Mouse (Mus musculus) myocyte (in vitro differentiated cells): ENCODE data around the gene C3. TPM values are rescaled to one million over a fixed set of nuclear protein-coding genes. Genes with fewer than 3 reads are reported as not detected.

ENCODE experiments used
- H3K27me3 ChIP-seq: one replicate; pipeline ENCODE4 v1.6.1; 2011; ENCODE audit not compliant: control insufficient read depth, insufficient read depth, insufficient read length
- H3K36me3 ChIP-seq: one replicate; pipeline ENCODE4 v1.6.1; 2011; ENCODE audit not compliant: control insufficient read depth, insufficient read depth
- H3K4me2 ChIP-seq: one replicate; pipeline ENCODE4 v1.6.1; 2011; ENCODE audit warnings: low read depth, control low read depth
- H3K4me3 ChIP-seq: one replicate; pipeline ENCODE4 v1.5.1; 2011; ENCODE audit warnings: mild to moderate bottlenecking, control low read depth, moderate library complexity
- H3K79me2 ChIP-seq: one replicate; pipeline ENCODE4 v1.6.1; 2011; ENCODE audit not compliant: control insufficient read depth, insufficient read depth
- H3ac ChIP-seq: one replicate; pipeline ENCODE4 v1.6.1; 2011; ENCODE audit not compliant: control insufficient read depth, insufficient read length
- CEBPB ChIP-seq: IDR thresholded peaks from 2 replicates; pipeline ENCODE4 v1.6.1; 2011; ENCODE audit warnings: mild to moderate bottlenecking, moderate library complexity; ENCODE audit not compliant: poor library complexity, insufficient read depth, severe bottlenecking
- E2F4 ChIP-seq: IDR thresholded peaks from one replicate; pipeline ENCODE4 v1.6.1; 2011; ENCODE audit warnings: mild to moderate bottlenecking, control low read depth, moderate library complexity; ENCODE audit not compliant: insufficient read depth
- MAX ChIP-seq: IDR thresholded peaks from one replicate; pipeline ENCODE4 v1.6.1; 2011; ENCODE audit warnings: low read depth, mild to moderate bottlenecking, control low read depth
- MYOD1 ChIP-seq, 3 experiments: IDR thresholded peaks; one replicate each; pipeline ENCODE4 v1.6.1; 2011; ENCODE audit warnings: control low read depth in 2 of 3, low read depth in 2 of 3, mild to moderate bottlenecking in 2 of 3, moderate library complexity in 1 of 3; ENCODE audit not compliant: insufficient read length in 2 of 3, control insufficient read depth in 1 of 3
- MYOG ChIP-seq, 3 experiments: IDR thresholded peaks; one replicate each; pipeline ENCODE4 v1.6.1; 2011; ENCODE audit warnings: control low read depth in 2 of 3, low read depth in 2 of 3, mild to moderate bottlenecking in 2 of 3; ENCODE audit not compliant: insufficient read length in 2 of 3, control insufficient read depth in 1 of 3, insufficient read depth in 1 of 3
- POLR2A ChIP-seq: IDR thresholded peaks from one replicate; pipeline ENCODE4 v1.6.1; 2011; ENCODE audit warnings: low read depth, mild to moderate bottlenecking, control low read depth, moderate library complexity; ENCODE audit not compliant: insufficient read length
- POLR2AphosphoS2 ChIP-seq: IDR thresholded peaks from one replicate; pipeline ENCODE4 v1.6.1; 2011; ENCODE audit warnings: low read depth, control low read depth; ENCODE audit not compliant: insufficient read length
- REST ChIP-seq: IDR thresholded peaks from one replicate; pipeline ENCODE4 v1.6.1; 2011; ENCODE audit warnings: mild to moderate bottlenecking, control low read depth, moderate library complexity; ENCODE audit not compliant: insufficient read depth, insufficient read length
- SRF ChIP-seq: IDR thresholded peaks from one replicate; pipeline ENCODE4 v1.6.1; 2011; ENCODE audit warnings: low read depth; ENCODE audit not compliant: control insufficient read depth, insufficient read length
- TCF12 ChIP-seq: IDR thresholded peaks from one replicate; pipeline ENCODE4 v1.6.1; 2011; ENCODE audit warnings: mild to moderate bottlenecking, control low read depth; ENCODE audit not compliant: poor library complexity, insufficient read depth, severe bottlenecking
- TCF3 ChIP-seq: IDR thresholded peaks from one replicate; pipeline ENCODE4 v1.6.1; 2011; ENCODE audit warnings: low read depth, control low read depth; ENCODE audit not compliant: insufficient read length
- USF1 ChIP-seq: IDR thresholded peaks from one replicate; pipeline ENCODE4 v1.6.1; 2011; ENCODE audit warnings: low read depth, mild to moderate bottlenecking, control low read depth, moderate library complexity
- polyA plus RNA-seq: library from polyadenylated mRNA; unstranded; fragments of >200 nt; fragmentation: generic; extraction: Trizol; gene quantifications from one replicate; pipeline ENCODE4 v1.2.1, GENCODE M21; 2012; ENCODE audit warnings: missing spikeins

The C3 gene
- polyA plus RNA-seq, 1 experiment, result 0.12 TPM

DNA sequence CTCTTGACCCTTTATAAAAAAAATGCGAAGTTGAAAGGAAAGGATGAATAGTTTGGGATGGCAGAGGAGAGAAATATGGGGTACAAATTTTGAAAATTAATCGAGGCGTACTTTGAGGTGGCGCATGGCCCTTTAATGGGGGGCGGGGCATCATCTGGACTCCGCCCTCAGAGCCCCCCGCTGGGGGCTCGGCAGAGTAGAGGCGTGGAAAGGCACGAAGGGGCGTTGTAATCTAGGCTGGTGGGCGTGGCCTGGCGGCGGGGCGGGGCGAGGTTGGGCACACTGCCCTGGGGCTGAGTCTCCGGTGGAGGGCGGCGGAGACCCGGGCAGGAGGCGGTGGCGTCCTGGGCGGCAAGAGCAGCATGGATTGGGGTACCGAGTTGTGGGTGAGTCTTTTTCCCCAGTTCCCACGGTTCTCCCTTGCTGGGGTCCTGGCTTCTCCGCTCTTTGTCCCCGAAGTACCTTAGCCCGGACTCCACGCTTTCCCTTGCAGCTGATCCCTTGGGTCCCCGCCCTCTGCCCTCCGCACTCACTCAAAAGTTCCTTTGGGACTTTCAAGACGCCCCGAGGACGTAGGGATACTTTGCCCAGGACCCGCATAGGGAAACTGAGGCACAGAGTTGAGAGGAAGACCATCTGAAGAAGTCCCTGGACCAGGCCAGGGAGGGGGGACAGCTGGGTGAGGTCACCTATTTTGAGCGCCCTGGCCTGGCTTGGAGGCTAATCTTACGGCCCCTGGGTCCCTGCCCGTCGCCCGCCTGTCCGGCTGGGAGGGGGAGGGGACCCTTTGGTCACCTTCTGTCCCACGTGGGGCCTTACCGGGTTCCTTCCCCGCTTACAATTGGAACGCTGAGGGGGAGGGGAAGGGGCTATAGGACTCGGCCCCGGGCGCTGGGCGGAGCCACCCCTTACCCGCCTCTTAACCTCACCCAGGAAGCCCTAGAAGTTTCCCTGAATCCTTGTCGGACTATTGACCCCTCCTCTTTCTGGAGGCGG, 21.5 kb upstream of the C3 start, which contains the start of gene Trip10:
Gene Trip10 (plus strand): TSS at position 270 of the 996 bp plus-strand sequence.
- no peak for TF ChIP-seq E2F4
- no peak for TF ChIP-seq TCF3
- TF ChIP-seq MYOD1 (IDR thresholded peaks at IDR 0.05; ENCODE audit: control insufficient read depth in 1 of 3, insufficient read length in 2 of 3, low read depth in 2 of 3), result no peak
- no peak for TF ChIP-seq MYOG (IDR thresholded peaks at IDR 0.05; ENCODE audit: control insufficient read depth in 1 of 3, insufficient read depth in 1 of 3, insufficient read length in 2 of 3, low read depth in 2 of 3)
- no peak for TF ChIP-seq REST
- peak; percentile 96 for TF ChIP-seq POLR2AphosphoS2
- TF ChIP-seq USF1, result peak; percentile 33
- peak; percentile 93 for TF ChIP-seq POLR2A
- no peak for TF ChIP-seq MAX
- no peak for TF ChIP-seq CEBPB
- TF ChIP-seq SRF, result peak; percentile 56
- TF ChIP-seq TCF12, result no peak
- Histone ChIP-seq H3K36me3 (no peaks in the 10 kb centered on the region), H3K27me3 (no peaks in the 10 kb centered on the region), H3K79me2 (peaks cover 17% of the 10 kb centered on the region), H3K4me2 (peak within 1 kb of the TSS; percentile 100), H3K4me3 (peak within 1 kb of the TSS; percentile 79), H3ac (peak within 1 kb of the TSS; percentile 24)

- no peaks in the 10 kb centered on the region for H3K36me3 ChIP-seq
- H3ac ChIP-seq, result peak overlapping the region; percentile 24
- H3K4me3 ChIP-seq, result peak overlapping the region; percentile 79
- no peaks in the 10 kb centered on the region for H3K27me3 ChIP-seq
- H3K79me2 ChIP-seq, result peaks cover 17% of the 10 kb centered on the region
- no peak for TF ChIP-seq CEBPB
- TF ChIP-seq REST, result no peak
- TF ChIP-seq TCF12, result no peak
- no peak for TF ChIP-seq POLR2A
- TF ChIP-seq MAX, result no peak
- no peak for TF ChIP-seq MYOG (IDR thresholded peaks at IDR 0.05; ENCODE audit: control insufficient read depth in 1 of 3, insufficient read depth in 1 of 3, insufficient read length in 2 of 3, low read depth in 2 of 3)
- TF ChIP-seq TCF3, result no peak
- no peak for TF ChIP-seq USF1
- no peak for TF ChIP-seq MYOD1 (IDR thresholded peaks at IDR 0.05; ENCODE audit: control insufficient read depth in 1 of 3, insufficient read length in 2 of 3, low read depth in 2 of 3)
- TF ChIP-seq POLR2AphosphoS2, result no peak
- TF ChIP-seq SRF, result no peak
- peak overlapping the region; percentile 100 for H3K4me2 ChIP-seq
These were observed 20.8 kb upstream of the C3 start for GRCm38 (mm10) chr17:57248771-57249170.

DNA sequence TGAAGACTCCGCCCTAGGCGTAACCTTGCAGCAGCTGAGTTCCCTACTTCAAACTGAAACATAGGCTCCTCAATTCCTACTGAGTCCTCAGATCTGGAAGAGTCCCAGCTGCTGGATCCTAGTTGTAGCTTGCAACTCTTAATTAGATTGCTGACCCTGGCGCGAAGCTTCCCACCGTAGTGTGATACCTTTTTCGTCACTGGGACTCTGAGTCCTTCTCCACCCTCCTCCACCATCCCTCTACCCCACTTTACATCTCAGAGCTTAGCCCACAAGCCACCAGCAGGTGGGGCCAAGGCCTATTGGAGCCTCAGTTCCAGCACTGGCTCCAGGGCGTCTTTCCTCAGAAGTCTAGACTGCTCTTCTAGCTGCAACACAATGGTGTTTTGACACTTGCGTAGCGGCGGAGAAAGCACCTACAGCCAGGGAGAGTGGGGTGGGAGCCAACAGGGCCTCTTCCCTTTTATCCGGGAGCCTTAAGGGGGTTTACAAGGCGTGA, 20.3 kb upstream of the C3 start, which contains the start of gene Gpr108:
Gene Gpr108 (minus strand): TSS at position 246 of the 499 bp plus-strand sequence.
- TF ChIP-seq REST, result no peak
- peak in 1 of 3 experiments; percentile 36 for TF ChIP-seq MYOG (IDR thresholded peaks at IDR 0.05; ENCODE audit: control insufficient read depth in 1 of 3, insufficient read depth in 1 of 3, insufficient read length in 2 of 3, low read depth in 2 of 3)
- peak in 1 of 3 experiments; percentile 26 for TF ChIP-seq MYOD1 (IDR thresholded peaks at IDR 0.05; ENCODE audit: control insufficient read depth in 1 of 3, insufficient read length in 2 of 3, low read depth in 2 of 3)
- H3K4me3 ChIP-seq, result peak within 1 kb of the TSS; percentile 79
- peaks cover 17% of the 10 kb centered on the region for H3K79me2 ChIP-seq
- H3K27me3 ChIP-seq, result no peaks in the 10 kb centered on the region
- H3K4me2 ChIP-seq, result peak within 1 kb of the TSS; percentile 100
- peak within 1 kb of the TSS; percentile 24 for H3ac ChIP-seq
- peaks cover 5% of the 10 kb centered on the region for H3K36me3 ChIP-seq

GRCm38 (mm10) chr17:57247393-57248200, 19.7 kb upstream of the C3 start:
- Histone ChIP-seq H3K27me3 (no peaks in the 10 kb centered on the region), H3K36me3 (peaks cover 6% of the 10 kb centered on the region), H3K4me2 (peak overlapping the region; percentile 100), H3ac (peak overlapping the region; percentile 24), H3K79me2 (peaks cover 17% of the 10 kb centered on the region), H3K4me3 (peak overlapping the region; percentile 79)
- TF ChIP-seq REST, result no peak
- peak; percentile 90 for TF ChIP-seq POLR2AphosphoS2
- TF ChIP-seq TCF12, result no peak
- no peak for TF ChIP-seq E2F4
- peak; percentile 87 for TF ChIP-seq POLR2A
- TF ChIP-seq MAX, result no peak
- no peak for TF ChIP-seq USF1
- TF ChIP-seq MYOD1 (IDR thresholded peaks at IDR 0.05; ENCODE audit: control insufficient read depth in 1 of 3, insufficient read length in 2 of 3, low read depth in 2 of 3), result peak in 1 of 3 experiments; percentile 26
- TF ChIP-seq TCF3, result no peak
- no peak for TF ChIP-seq MYOG (IDR thresholded peaks at IDR 0.05; ENCODE audit: control insufficient read depth in 1 of 3, insufficient read depth in 1 of 3, insufficient read length in 2 of 3, low read depth in 2 of 3)
- peak; percentile 72 for TF ChIP-seq SRF
- no peak for TF ChIP-seq CEBPB
